Mouse (Mus musculus) brain, embryonic 14.5 days (tissue): ENCODE data around the gene Spock1.

Source experiments
- CTCF ChIP-seq: fragments of 200-500 bp; IDR thresholded peaks from 2 replicates; pipeline ENCODE4 v1.5.1; 2012; ENCODE audit warnings: inconsistent platforms, mild to moderate bottlenecking, moderate library complexity, borderline replicate concordance; ENCODE audit not compliant: insufficient read depth, insufficient read length; ENCODE audit errors: extremely low read depth
- POLR2A ChIP-seq: fragments of 200-500 bp; IDR thresholded peaks from 2 replicates; pipeline ENCODE4 v1.6.1; 2012; ENCODE audit warnings: mild to moderate bottlenecking, inconsistent platforms, borderline replicate concordance; ENCODE audit not compliant: poor library complexity, insufficient read depth, insufficient read length, severe bottlenecking; ENCODE audit errors: extremely low read depth

DNA sequence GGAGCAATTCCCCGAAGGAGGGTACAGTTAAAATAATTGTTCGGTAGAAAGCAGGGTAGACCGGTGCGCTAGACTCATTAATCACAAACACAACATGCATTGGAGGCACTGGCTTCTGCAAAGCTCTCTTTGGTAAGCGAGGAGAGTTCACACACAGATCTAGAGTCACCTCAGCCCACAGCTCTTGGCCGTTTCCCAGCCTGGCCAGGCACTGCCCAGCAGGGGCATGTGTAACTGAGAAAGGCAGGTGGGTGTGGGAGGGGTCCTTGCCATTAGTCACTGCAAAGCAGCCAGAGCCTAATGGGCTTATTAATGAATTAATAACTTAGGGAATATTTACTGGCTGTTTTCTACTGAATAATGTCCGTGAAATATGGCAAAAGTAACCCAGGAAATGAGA lies 172.1 kb downstream of the Spock1 start:
- TF ChIP-seq CTCF (no peak), POLR2A (no peak)
